Mouse (Mus musculus) mouse trophoblast stem cell (cell line): ENCODE measurements around the gene Gm10775.

Experiments
- in situ Hi-C, 2 experiments: fragments of 300-500 bp; cut with MseI, MboI; formaldehyde crosslinking; loops; 2 replicates in 1 of 2; 3 replicates in 1 of 2; pipeline ENCODE4 v1.15.1; 2025

Gene Gm10775

GRCm38 (mm10) chr13:65259239-65259638 lies at the start of gene Gm10775:
Gene Gm10775, plus strand, starts transcription at chr13:65259539.
- in situ Hi-C loops, result no loop called here

GRCm38 (mm10) chr13:65225945-65226344 lies 33.4 kb upstream of the Gm10775 start:
- in situ Hi-C loops, result no loop called here

GRCm38 (mm10) chr13:65226657-65227056 lies 32.7 kb upstream of the Gm10775 start:
- in situ Hi-C loops, result no loop called here

- in situ Hi-C loops, result no loop called here
Measured at GRCm38 (mm10) chr13:65237211-65237610, 22.1 kb upstream of the Gm10775 start.

- in situ Hi-C loops, result no loop called here
Measured at GRCm38 (mm10) chr13:65240509-65241098, 18.7 kb upstream of the Gm10775 start.

GRCm38 (mm10) chr13:65241099-65241626 lies 18.2 kb upstream of the Gm10775 start:
- in situ Hi-C loops, result no loop called here

GRCm38 (mm10) chr13:65241627-65242318 lies 17.6 kb upstream of the Gm10775 start:
- in situ Hi-C loops, result no loop called here

GRCm38 (mm10) chr13:65242319-65242787 lies 17.0 kb upstream of the Gm10775 start:
- in situ Hi-C loops, result no loop called here

GRCm38 (mm10) chr13:65243273-65243672 lies 16.1 kb upstream of the Gm10775 start:
- in situ Hi-C loops, result no loop called here

- in situ Hi-C loops, result no loop called here
Measured at GRCm38 (mm10) chr13:65258175-65258954, 974 bp upstream of the Gm10775 start.

- in situ Hi-C loops, result no loop called here
Measured at GRCm38 (mm10) chr13:65262086-65262485, 2.7 kb downstream of the Gm10775 start.

GRCm38 (mm10) chr13:65277994-65278382 lies 18.6 kb downstream of the Gm10775 start:
- in situ Hi-C loops, result no loop called here

GRCm38 (mm10) chr13:65278383-65279341 lies 19.3 kb downstream of the Gm10775 start, which contains the start of gene Zfp369:
Gene Zfp369, plus strand, starts transcription at chr13:65278814.
- in situ Hi-C loops, result no loop called here

- in situ Hi-C loops, result no loop called here
Measured at GRCm38 (mm10) chr13:65286771-65287170, 27.4 kb downstream of the Gm10775 start.

GRCm38 (mm10) chr13:65296354-65296753 lies 37.0 kb downstream of the Gm10775 start:
- in situ Hi-C loops, result no loop called here
